Mouse (Mus musculus): ENCODE measurements around the gene Ddrgk1.
"Not testable (repeated sequence)": the region's sequence is repeated elsewhere in the genome, so short reads cannot be mapped to it uniquely, and the experiment has no call there.

Ddrgk1 gene

GRCm38 (mm10) chr2:130655660-130656339, 8.7 kb downstream of the Ddrgk1 start:
- intact Hi-C loops (cut with DNase I) = no loop called here

- intact Hi-C loops (cut with DNase I) = no loop called here
Observed at GRCm38 (mm10) chr2:130653760-130654159, 10.7 kb downstream of the Ddrgk1 start.

GRCm38 (mm10) chr2:130653303-130653702, 11.2 kb downstream of the Ddrgk1 start:
- intact Hi-C loops (cut with DNase I) = no loop called here

GRCm38 (mm10) chr2:130649028-130649427, 15.4 kb downstream of the Ddrgk1 start:
- intact Hi-C loops (cut with DNase I) = not testable (repeated sequence)

GRCm38 (mm10) chr2:130645198-130645597, 19.3 kb downstream of the Ddrgk1 start:
- intact Hi-C loops (cut with DNase I) = no loop called here

GRCm38 (mm10) chr2:130642684-130643369, 21.6 kb downstream of the Ddrgk1 start, which contains the start of gene Lzts3:
TSS of gene Lzts3 (minus strand) at chr2:130642803.
- intact Hi-C loops (cut with DNase I) = no loop called here

GRCm38 (mm10) chr2:130642197-130642660, 22.2 kb downstream of the Ddrgk1 start:
- intact Hi-C loops (cut with DNase I) = no loop called here

- intact Hi-C loops (cut with DNase I) = no loop called here
Observed at GRCm38 (mm10) chr2:130641351-130642025, 23.0 kb downstream of the Ddrgk1 start.

GRCm38 (mm10) chr2:130639276-130639675, 25.2 kb downstream of the Ddrgk1 start:
- intact Hi-C loops (cut with DNase I) = no loop called here

GRCm38 (mm10) chr2:130638101-130638611, 26.3 kb downstream of the Ddrgk1 start:
- intact Hi-C loops (cut with DNase I) = no loop called here

- intact Hi-C loops (cut with DNase I) = no loop called here
Observed at GRCm38 (mm10) chr2:130635847-130636246, 28.6 kb downstream of the Ddrgk1 start.

GRCm38 (mm10) chr2:130634739-130635411, 29.6 kb downstream of the Ddrgk1 start:
- intact Hi-C loops (cut with DNase I) = no loop called here

- intact Hi-C loops (cut with DNase I) = no loop called here
Observed at GRCm38 (mm10) chr2:130634006-130634738, 30.3 kb downstream of the Ddrgk1 start.

GRCm38 (mm10) chr2:130632887-130633675, 31.4 kb downstream of the Ddrgk1 start:
- intact Hi-C loops (cut with DNase I) = no loop called here

- intact Hi-C loops (cut with DNase I) = no loop called here
Observed at GRCm38 (mm10) chr2:130632416-130632815, 32.0 kb downstream of the Ddrgk1 start.

- intact Hi-C loops (cut with DNase I) = no loop called here
Observed at GRCm38 (mm10) chr2:130629839-130630203, 34.6 kb downstream of the Ddrgk1 start, which contains the start of the genes Fastkd5 and Ubox5. TSS of gene Fastkd5 (minus strand) at chr2:130630027. TSS of gene Ubox5 (minus strand) at chr2:130630038.

- intact Hi-C loops (cut with DNase I) = no loop called here
Observed at GRCm38 (mm10) chr2:130629080-130629838, 35.2 kb downstream of the Ddrgk1 start.

GRCm38 (mm10) chr2:130628424-130628823, 36.0 kb downstream of the Ddrgk1 start:
- intact Hi-C loops (cut with DNase I) = no loop called here

GRCm38 (mm10) chr2:130618972-130619371, 45.5 kb downstream of the Ddrgk1 start:
- intact Hi-C loops (cut with DNase I) = loop anchor here (10.0 kb wide), 2 partner anchors 46 to 156 kb away; partner anchors contain the start of genes Ddrgk1 and Itpa

Data from adrenal gland (tissue).